Mouse (Mus musculus) right cerebral cortex, postnatal 25 days (tissue): ENCODE results near the gene Ncan.

ENCODE experiments used
- DNase-seq: peaks from one replicate; pipeline ENCODE4 v3.0.0; 2022

The Ncan gene

GRCm38 (mm10) chr8:70120667-70121066 is at the start of gene Ncan:
Ncan (minus strand) TSS chr8:70120873.
- peak; percentile 90 for DNase-seq

GRCm38 (mm10) chr8:70170116-70170515 is 49.4 kb upstream of the Ncan start:
- no peak for DNase-seq

- DNase-seq: peak; percentile 33
These were observed 45.9 kb upstream of the Ncan start for GRCm38 (mm10) chr8:70166504-70167110.

- DNase-seq: no peak
These were observed 42.6 kb upstream of the Ncan start for GRCm38 (mm10) chr8:70163316-70163715.

GRCm38 (mm10) chr8:70160015-70160414 is 39.3 kb upstream of the Ncan start:
- no peak for DNase-seq

GRCm38 (mm10) chr8:70159211-70159610 is 38.5 kb upstream of the Ncan start:
- no peak for DNase-seq

- peak; percentile 79 for DNase-seq
These were observed 37.6 kb upstream of the Ncan start for GRCm38 (mm10) chr8:70158069-70158853.

- no peak for DNase-seq
These were observed 36.6 kb upstream of the Ncan start for GRCm38 (mm10) chr8:70157240-70157800.

- DNase-seq: peak; percentile 61
These were observed 32.0 kb upstream of the Ncan start for GRCm38 (mm10) chr8:70152537-70153257.

- DNase-seq: no peak
These were observed 29.5 kb upstream of the Ncan start for GRCm38 (mm10) chr8:70150158-70150557.

- no peak for DNase-seq
These were observed 27.3 kb upstream of the Ncan start for GRCm38 (mm10) chr8:70147678-70148607.

- no peak for DNase-seq
These were observed 19.3 kb upstream of the Ncan start for GRCm38 (mm10) chr8:70139981-70140380.

- peak; percentile 98 for DNase-seq
These were observed 18.6 kb upstream of the Ncan start, which contains the start of the genes Rfxank, Borcs8 and Mef2b for GRCm38 (mm10) chr8:70139026-70139857. Rfxank (minus strand) TSS chr8:70139154. Borcs8 (plus strand) TSS chr8:70139499. Mef2b (plus strand) TSS chr8:70139711.

GRCm38 (mm10) chr8:70137890-70138289 is 17.2 kb upstream of the Ncan start:
- no peak for DNase-seq

GRCm38 (mm10) chr8:70136591-70136990 is 15.9 kb upstream of the Ncan start:
- DNase-seq: no peak

GRCm38 (mm10) chr8:70134931-70135330 is 14.3 kb upstream of the Ncan start:
- no peak for DNase-seq

- no peak for DNase-seq
These were observed 13.4 kb upstream of the Ncan start for GRCm38 (mm10) chr8:70134086-70134485.

- DNase-seq: peak; percentile 79
These were observed 10.7 kb upstream of the Ncan start, which contains the start of gene Nr2c2ap for GRCm38 (mm10) chr8:70131166-70131883. Nr2c2ap (plus strand) TSS chr8:70131333.

- no peak for DNase-seq
These were observed 9.4 kb upstream of the Ncan start for GRCm38 (mm10) chr8:70130066-70130465.

GRCm38 (mm10) chr8:70129309-70129952 is 8.8 kb upstream of the Ncan start:
- DNase-seq: peak; percentile 66
